Mouse (Mus musculus) midbrain, embryonic 13.5 days (tissue): ENCODE results near the gene Rassf2. TPM values are rescaled to one million over a fixed set of nuclear protein-coding genes. Genes with fewer than 3 reads are reported as not detected.

Experiments used
- ATAC-seq: fragments of 200-750 bp; cut with Nextera tagmentation; 2 replicates; pipeline ENCODE4 v1.8.0; 2017; ENCODE audit warnings: mild to moderate bottlenecking, moderate TSS enrichment, moderate library complexity
- H3K27ac ChIP-seq: fragments of 300-500 bp; sonication (generic); 2 replicates; pipeline ENCODE4 v1.5.1; 2015; ENCODE audit warnings: inconsistent platforms, mild to moderate bottlenecking, moderate library complexity
- H3K27me3 ChIP-seq: fragments of 300-500 bp; sonication (generic); 2 replicates; pipeline ENCODE4 v1.6.1; 2015; ENCODE audit warnings: mild to moderate bottlenecking, inconsistent platforms
- H3K36me3 ChIP-seq: fragments of 300-500 bp; sonication (generic); 2 replicates; pipeline ENCODE4 v1.6.1; 2015; ENCODE audit warnings: mild to moderate bottlenecking, inconsistent platforms
- H3K4me1 ChIP-seq: fragments of 300-500 bp; sonication (generic); replicated peaks from 2 replicates; pipeline ENCODE4 v1.6.1; 2015; ENCODE audit warnings: inconsistent platforms
- H3K4me2 ChIP-seq: fragments of 300-500 bp; sonication (generic); replicated peaks from 2 replicates; pipeline ENCODE4 v1.6.1; 2015; ENCODE audit warnings: moderate library complexity, mild to moderate bottlenecking, inconsistent platforms
- H3K4me3 ChIP-seq: fragments of 300-500 bp; sonication (generic); replicated peaks from 2 replicates; pipeline ENCODE4 v1.5.1; 2015; ENCODE audit warnings: mild to moderate bottlenecking, inconsistent platforms
- H3K9ac ChIP-seq: fragments of 300-500 bp; sonication (generic); replicated peaks from 2 replicates; pipeline ENCODE4 v1.6.1; 2015; ENCODE audit warnings: mild to moderate bottlenecking, inconsistent platforms
- H3K9me3 ChIP-seq: fragments of 300-500 bp; sonication (generic); 2 replicates; pipeline ENCODE4 v1.6.1; 2016; ENCODE audit warnings: mild to moderate bottlenecking, inconsistent platforms
- WGBS: fragments of 180-500 bp; shearing (Covaris S2); methylation state at CpG from one replicate; pipeline ENCODE4 v1.1.7; 2015; 5-methylcytosine and 5-hydroxymethylcytosine counted together
- polyA plus RNA-seq: library from polyadenylated mRNA; unstranded; fragments of >200 nt; fragmentation: Nextera tagmentation; extraction: Ambion mirVana; gene quantifications from 2 replicates; pipeline ENCODE4 v1.2.1, GENCODE M21; 2015

Rassf2 gene
- polyA plus RNA-seq, 1 experiment from 2014 or later: 28.0 TPM

GRCm38 (mm10) chr2:131948916-131949639, 81.0 kb downstream of the Rassf2 start:
- no peak for ATAC-seq
- no peak overlapping the region for H3K27ac ChIP-seq
- H3K4me3 ChIP-seq: no peak overlapping the region
- no peak overlapping the region for H3K4me2 ChIP-seq
- WGBS: 78% methylated on average over 11 of the region's 11 CpGs
- peaks cover 18% of the 10 kb centered on the region for H3K4me1 ChIP-seq
- no peaks in the 10 kb centered on the region for H3K9me3 ChIP-seq
- no peaks in the 10 kb centered on the region for H3K36me3 ChIP-seq
- peaks cover 37% of the 10 kb centered on the region for H3K27me3 ChIP-seq
- no peak overlapping the region for H3K9ac ChIP-seq

GRCm38 (mm10) chr2:131948156-131948555, 81.9 kb downstream of the Rassf2 start:
- no peaks in the 10 kb centered on the region for H3K36me3 ChIP-seq

DNA sequence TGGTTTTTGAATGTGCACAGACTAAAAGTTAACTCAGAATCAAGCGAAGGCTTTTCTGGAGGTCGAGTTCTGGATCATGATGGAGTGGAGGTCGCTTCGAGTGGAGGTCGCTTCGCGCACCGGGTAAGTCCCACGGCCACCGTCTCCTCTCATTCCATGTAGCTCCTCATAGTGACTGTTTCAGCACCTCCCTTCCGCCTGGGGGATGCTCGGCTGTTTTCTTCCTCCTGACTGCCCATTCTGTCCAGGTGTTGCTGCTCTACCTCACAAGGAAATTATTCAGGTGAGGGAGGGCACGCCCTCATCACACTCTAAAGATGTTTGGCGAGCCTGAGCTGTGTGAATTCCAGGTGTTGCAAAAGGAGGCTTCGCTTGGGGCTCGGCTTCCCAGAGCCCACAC, 83.7 kb downstream of the Rassf2 start:
- Histone ChIP-seq H3K4me2 (no peak overlapping the region), H3K9ac (no peak overlapping the region), H3K4me3 (no peak overlapping the region), H3K27ac (no peak overlapping the region), H3K9me3 (no peaks in the 10 kb centered on the region), H3K4me1 (0 out of 2 replicates have a peak, but pooled peaks cover 6% of the 10 kb centered on the region), H3K27me3 (peaks cover 10% of the 10 kb centered on the region), H3K36me3 (no peaks in the 10 kb centered on the region)
- ATAC-seq: no peak
- 90% methylated on average over 16 of the region's 16 CpGs for WGBS

More at GRCm38 (mm10) chr2:131948156-131948555, 81.9 kb downstream of the Rassf2 start:
- no peaks in the 10 kb centered on the region for H3K9me3 ChIP-seq
- H3K4me3 ChIP-seq: no peak overlapping the region
- ATAC-seq: no peak
- H3K27me3 ChIP-seq: peaks cover 28% of the 10 kb centered on the region
- peaks cover 12% of the 10 kb centered on the region for H3K4me1 ChIP-seq
- no peak overlapping the region for H3K9ac ChIP-seq
- H3K4me2 ChIP-seq: no peak overlapping the region
- 80% methylated on average over 3 of the region's 3 CpGs for WGBS
- no peak overlapping the region for H3K27ac ChIP-seq

GRCm38 (mm10) chr2:131945765-131946164, 84.3 kb downstream of the Rassf2 start:
- H3K9me3 ChIP-seq: no peaks in the 10 kb centered on the region
- H3K9ac ChIP-seq: no peak overlapping the region
- WGBS: 90% methylated on average over 6 of the region's 6 CpGs
- H3K4me2 ChIP-seq: no peak overlapping the region
- peaks cover 6% of the 10 kb centered on the region for H3K27me3 ChIP-seq
- H3K36me3 ChIP-seq: no peaks in the 10 kb centered on the region
- no peak overlapping the region for H3K27ac ChIP-seq
- no peak overlapping the region for H3K4me3 ChIP-seq
- no peak for ATAC-seq
- H3K4me1 ChIP-seq: 0 out of 2 replicates have a peak, but pooled peaks cover 5% of the 10 kb centered on the region

GRCm38 (mm10) chr2:131945225-131945624, 84.8 kb downstream of the Rassf2 start:
- no peak overlapping the region for H3K27ac ChIP-seq
- H3K9ac ChIP-seq: no peak overlapping the region
- no peak overlapping the region for H3K4me3 ChIP-seq
- H3K36me3 ChIP-seq: no peaks in the 10 kb centered on the region
- 80% methylated on average over 8 of the region's 8 CpGs for WGBS
- ATAC-seq: no peak
- no peaks in the 10 kb centered on the region for H3K4me1 ChIP-seq
- peaks cover under 1% of the 10 kb centered on the region; the same call in 1 of the 2 replicates for H3K27me3 ChIP-seq
- H3K4me2 ChIP-seq: no peak overlapping the region
- H3K9me3 ChIP-seq: no peaks in the 10 kb centered on the region

GRCm38 (mm10) chr2:131944370-131944769, 85.7 kb downstream of the Rassf2 start:
- H3K9me3 ChIP-seq: no peaks in the 10 kb centered on the region

DNA sequence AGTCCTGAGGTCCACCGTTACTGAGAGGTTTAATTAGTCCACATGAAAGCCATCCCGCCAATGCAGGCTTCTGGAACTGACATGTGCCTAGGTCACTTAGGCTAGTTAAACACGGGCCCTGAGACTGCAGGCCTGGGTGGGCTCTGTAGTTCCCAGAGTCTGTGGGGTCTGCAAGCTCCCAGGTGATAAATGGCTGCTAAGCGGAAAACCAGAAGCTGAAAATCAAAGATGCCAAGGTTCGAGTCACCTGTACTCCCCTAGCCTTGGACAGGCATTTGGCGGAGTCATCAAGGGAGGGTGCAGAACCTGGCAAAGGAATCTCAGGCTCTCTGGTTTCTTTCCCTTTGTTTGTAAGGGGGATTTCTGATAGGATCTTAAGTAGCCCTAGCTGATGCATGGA, 88.6 kb downstream of the Rassf2 start:
- no peaks in the 10 kb centered on the region for H3K27me3 ChIP-seq
- no peak overlapping the region for H3K4me3 ChIP-seq
- 85% methylated on average over 6 of the region's 6 CpGs for WGBS
- peaks cover 13% of the 10 kb centered on the region for H3K36me3 ChIP-seq
- no peak overlapping the region for H3K9ac ChIP-seq
- no peak for ATAC-seq
- no peaks in the 10 kb centered on the region for H3K9me3 ChIP-seq
- H3K4me2 ChIP-seq: no peak overlapping the region
- no peak overlapping the region for H3K27ac ChIP-seq
- H3K4me1 ChIP-seq: no peaks in the 10 kb centered on the region

More at GRCm38 (mm10) chr2:131944370-131944769, 85.7 kb downstream of the Rassf2 start:
- Histone ChIP-seq H3K4me1 (no peaks in the 10 kb centered on the region), H3K27ac (no peak overlapping the region), H3K36me3 (no peaks in the 10 kb centered on the region), H3K9ac (no peak overlapping the region), H3K4me3 (no peak overlapping the region), H3K27me3 (no peaks in the 10 kb centered on the region), H3K4me2 (no peak overlapping the region)
- 9% methylated on average over 1 of the region's 1 CpGs for WGBS
- ATAC-seq: no peak

- 83% methylated on average over 3 of the region's 3 CpGs for WGBS
- ATAC-seq: no peak
- Histone ChIP-seq H3K9ac (no peak overlapping the region), H3K27ac (no peak overlapping the region), H3K4me1 (no peaks in the 10 kb centered on the region), H3K36me3 (peaks cover 19% of the 10 kb centered on the region), H3K9me3 (no peaks in the 10 kb centered on the region), H3K4me3 (no peak overlapping the region), H3K4me2 (no peak overlapping the region), H3K27me3 (no peaks in the 10 kb centered on the region)
Measured at GRCm38 (mm10) chr2:131940506-131940905, 89.6 kb downstream of the Rassf2 start.

Other genes with a start within 250 kb of the Rassf2 start
- not detected in 2 replicates for gene Erv3, start 170.5 kb downstream of the Rassf2 start, polyA plus RNA-seq
- gene Prnp, start 120.3 kb downstream of the Rassf2 start, polyA plus RNA-seq: 109 and 114 TPM in 2 replicates
- 0.34 TPM in 1 of 2 replicates, not detected in the other for gene Prn, start 120.3 kb downstream of the Rassf2 start, polyA plus RNA-seq
- gene Prnd, start 79.4 kb downstream of the Rassf2 start, polyA plus RNA-seq: 8.7 and 9.2 TPM in 2 replicates
- gene Slc23a2, start 114.8 kb upstream of the Rassf2 start, polyA plus RNA-seq: 19.8 and 22.7 TPM in 2 replicates
- 53.9 TPM in 2 replicates for gene Tmem230, start 217.5 kb upstream of the Rassf2 start, polyA plus RNA-seq
- gene Pcna, start 223.1 kb upstream of the Rassf2 start, polyA plus RNA-seq: 157 and 166 TPM in 2 replicates
- 24.4 and 28.4 TPM in 2 replicates for gene Cds2, start 232.9 kb upstream of the Rassf2 start, polyA plus RNA-seq